Mouse (Mus musculus) liver, adult 2 months (tissue): ENCODE measurements around the gene Fxyd2.

Experiments
- CTCF ChIP-seq: fragments of 200-500 bp; IDR thresholded peaks from 2 replicates; pipeline ENCODE4 v1.5.1; 2011; ENCODE audit warnings: low read depth, low read length, control low read depth
- POLR2A ChIP-seq: fragments of 200-500 bp; IDR thresholded peaks from 2 replicates; pipeline ENCODE4 v1.6.1; 2011; ENCODE audit warnings: low read length, control low read depth; ENCODE audit not compliant: insufficient read depth; ENCODE audit errors: extremely low read depth

DNA sequence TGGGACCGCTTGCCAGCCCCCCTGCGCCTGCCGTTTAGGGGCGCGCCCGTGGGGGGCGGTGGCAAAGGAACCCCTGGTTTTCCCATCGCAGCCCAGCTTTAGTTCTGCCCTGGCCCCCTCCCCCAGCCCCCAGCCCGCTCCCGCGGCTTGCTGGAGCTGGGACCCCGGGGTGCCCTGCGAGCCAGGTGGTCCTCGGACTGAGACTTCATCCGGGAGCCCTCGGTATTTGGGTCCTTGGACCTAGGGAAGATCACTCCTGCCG lies 31.2 kb downstream of the Fxyd2 start:
- TF ChIP-seq CTCF (no peak), POLR2A (no peak)
